Mouse (Mus musculus): ENCODE data around the gene Acot7.

- no peak for TF ChIP-seq CTCF (IDR thresholded peaks at IDR 0.05)
- TF ChIP-seq EP300 (IDR thresholded peaks at IDR 0.05): no peak
Observed at GRCm38 (mm10) chr4:152182205-152182604, 4.3 kb downstream of the Acot7 start.
